Mouse (Mus musculus) urinary bladder, adult 18-20 months (tissue): Measurements from ENCODE around the gene Magi1.

ENCODE experiments used
- DNase-seq, 2 experiments: peaks; one replicate each; pipeline ENCODE4 v3.0.0; 2022; ENCODE audit warnings: low spot score in 2 of 2, mixed read lengths in 2 of 2

Magi1 gene

GRCm38 (mm10) chr6:94203642-94204145 is 80.0 kb downstream of the Magi1 start:
- DNase-seq, result peak; percentile 38 to 62

- no peak for DNase-seq
Measured at GRCm38 (mm10) chr6:94201940-94202339, 81.8 kb downstream of the Magi1 start.

GRCm38 (mm10) chr6:94200910-94201309 is 82.8 kb downstream of the Magi1 start:
- DNase-seq, result no peak

GRCm38 (mm10) chr6:94199696-94200095 is 84.0 kb downstream of the Magi1 start:
- no peak for DNase-seq

GRCm38 (mm10) chr6:94197831-94198230 is 85.9 kb downstream of the Magi1 start:
- no peak for DNase-seq

- DNase-seq, result no peak
Measured at GRCm38 (mm10) chr6:94195303-94195911, 88.3 kb downstream of the Magi1 start.

GRCm38 (mm10) chr6:94190830-94191229 is 92.9 kb downstream of the Magi1 start:
- DNase-seq, result no peak

GRCm38 (mm10) chr6:94189379-94189778 is 94.3 kb downstream of the Magi1 start:
- DNase-seq, result no peak

- no peak for DNase-seq
Measured at GRCm38 (mm10) chr6:94186628-94187319, 96.9 kb downstream of the Magi1 start.

- DNase-seq, result no peak
Measured at GRCm38 (mm10) chr6:94184268-94184667, 99.4 kb downstream of the Magi1 start.

GRCm38 (mm10) chr6:94183354-94183851 is 100.3 kb downstream of the Magi1 start:
- no peak for DNase-seq

- no peak for DNase-seq
Measured at GRCm38 (mm10) chr6:94181673-94182255, 102.0 kb downstream of the Magi1 start.

GRCm38 (mm10) chr6:94180331-94181150 is 103.2 kb downstream of the Magi1 start:
- DNase-seq, result no peak

- no peak for DNase-seq
Measured at GRCm38 (mm10) chr6:94177559-94177958, 106.2 kb downstream of the Magi1 start.

GRCm38 (mm10) chr6:94176705-94177104 is 107.0 kb downstream of the Magi1 start:
- DNase-seq, result no peak

GRCm38 (mm10) chr6:94171250-94171649 is 112.5 kb downstream of the Magi1 start:
- DNase-seq, result no peak

- DNase-seq, result no peak
Measured at GRCm38 (mm10) chr6:94169581-94170194, 114.0 kb downstream of the Magi1 start.

- DNase-seq, result no peak
Measured at GRCm38 (mm10) chr6:94165951-94166350, 117.8 kb downstream of the Magi1 start.

GRCm38 (mm10) chr6:94164753-94165536 is 118.8 kb downstream of the Magi1 start:
- no peak for DNase-seq

- DNase-seq, result no peak
Measured at GRCm38 (mm10) chr6:94163325-94163995, 120.3 kb downstream of the Magi1 start.
